Mouse (Mus musculus) heart, embryonic 15.5 days (tissue): ENCODE measurements around the gene Frmd6. TPM values are rescaled to one million over a fixed set of nuclear protein-coding genes. Genes with fewer than 3 reads are reported as not detected.

ENCODE experiments used
- ATAC-seq: fragments of 200-750 bp; cut with Nextera tagmentation; replicated peaks from 2 replicates; pipeline ENCODE4 v1.8.0; 2017; ENCODE audit warnings: low read depth, moderate TSS enrichment; ENCODE audit not compliant: insufficient number of reproducible peaks, insufficient read depth, low FRiP score
- H3K27ac ChIP-seq: fragments of 300-500 bp; sonication (generic); 2 replicates; pipeline ENCODE4 v1.5.1; 2015; ENCODE audit warnings: mild to moderate bottlenecking, inconsistent platforms
- H3K27me3 ChIP-seq: fragments of 300-500 bp; sonication (generic); 2 replicates; pipeline ENCODE4 v1.6.1; 2015; ENCODE audit warnings: inconsistent platforms
- H3K36me3 ChIP-seq: fragments of 300-500 bp; sonication (generic); 2 replicates; pipeline ENCODE4 v1.6.1; 2015; ENCODE audit warnings: mild to moderate bottlenecking, inconsistent platforms
- H3K4me1 ChIP-seq: fragments of 300-500 bp; sonication (generic); replicated peaks from 2 replicates; pipeline ENCODE4 v1.6.1; 2015; ENCODE audit warnings: inconsistent platforms
- H3K4me2 ChIP-seq: fragments of 300-500 bp; sonication (generic); 2 replicates; pipeline ENCODE4 v1.6.1; 2015; ENCODE audit warnings: inconsistent platforms, mild to moderate bottlenecking, moderate library complexity
- H3K4me3 ChIP-seq: fragments of 300-500 bp; sonication (generic); 2 replicates; pipeline ENCODE4 v1.5.1; 2015; ENCODE audit warnings: mild to moderate bottlenecking, inconsistent platforms
- H3K9ac ChIP-seq: fragments of 300-500 bp; sonication (generic); 2 replicates; pipeline ENCODE4 v1.6.1; 2015; ENCODE audit warnings: mild to moderate bottlenecking, inconsistent platforms
- H3K9me3 ChIP-seq: fragments of 300-500 bp; sonication (generic); replicated peaks from 2 replicates; pipeline ENCODE4 v1.6.1; 2016; ENCODE audit warnings: inconsistent platforms
- WGBS: fragments of 180-500 bp; shearing (Covaris S2); methylation state at CpG from one replicate; pipeline ENCODE4 v1.1.7; 2015; ENCODE audit warnings: mixed read lengths; 5-methylcytosine and 5-hydroxymethylcytosine counted together
- polyA plus RNA-seq: library from polyadenylated mRNA; unstranded; fragments of >200 nt; fragmentation: Nextera tagmentation; extraction: Ambion mirVana; gene quantifications from 2 replicates; pipeline ENCODE4 v1.2.1, GENCODE M21; 2015

The Frmd6 gene
- 23.0 and 26.0 TPM in 2 replicates for polyA plus RNA-seq

DNA sequence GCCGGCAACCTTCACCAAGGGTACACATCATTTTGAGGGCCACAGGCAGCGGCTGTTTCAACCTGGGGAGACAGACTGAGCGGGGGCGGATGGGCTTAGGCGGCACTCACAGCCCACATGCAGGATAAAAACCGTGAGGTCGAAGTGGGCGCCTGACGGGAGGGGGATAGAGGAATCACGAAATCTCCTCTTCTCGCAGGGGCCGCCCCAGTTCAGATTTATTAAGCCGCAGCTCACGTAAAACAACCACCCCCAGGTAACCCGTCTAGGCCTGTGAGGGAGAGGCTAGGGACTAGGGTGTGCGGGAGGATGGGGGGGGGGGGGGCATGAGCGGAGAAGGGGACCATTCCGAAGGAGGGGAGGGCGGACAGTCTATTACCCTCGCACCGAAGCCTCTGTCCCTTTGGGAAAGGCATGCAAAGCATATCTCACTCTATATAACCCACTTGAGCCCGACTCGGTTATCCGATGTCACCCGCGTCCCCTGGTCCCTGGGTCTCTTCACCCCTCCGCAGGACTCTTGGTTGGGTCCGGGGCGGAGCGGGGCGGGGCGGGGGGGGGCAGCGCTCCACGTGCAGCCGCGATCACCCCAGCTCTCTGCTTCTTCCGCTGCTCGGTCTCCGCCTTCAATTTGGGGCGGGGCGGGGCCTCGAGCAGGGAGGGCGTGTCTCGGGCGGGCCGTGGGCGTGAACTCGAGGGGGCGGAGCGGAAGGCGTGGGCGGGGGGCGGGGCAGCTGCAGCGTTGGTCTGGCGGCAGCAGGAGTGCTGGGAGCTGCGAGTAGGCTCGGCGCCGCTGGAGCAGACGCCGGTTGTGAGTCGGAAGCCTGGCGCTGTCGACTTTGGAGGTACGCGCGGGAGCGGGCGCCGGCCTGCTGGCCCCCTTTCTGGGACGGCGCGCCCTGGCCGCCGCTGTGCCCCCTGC, at the start of gene Frmd6:
Gene Frmd6 (plus strand): TSS at position 786 of the 922 bp plus-strand sequence.
- peak within 1 kb of the TSS; percentile 97 for H3K27ac ChIP-seq
- no peaks in the 10 kb centered on the region for H3K9me3 ChIP-seq
- peak within 1 kb of the TSS; percentile 76 for H3K4me3 ChIP-seq
- peak; percentile 90 for ATAC-seq
- H3K27me3 ChIP-seq: no peaks in the 10 kb centered on the region
- H3K4me2 ChIP-seq: peak within 1 kb of the TSS; percentile 83
- H3K9ac ChIP-seq: peak within 1 kb of the TSS; percentile 87
- under 1% methylated on average over 72 of the region's 75 CpGs for WGBS
- no peaks in the 10 kb centered on the region for H3K36me3 ChIP-seq
- H3K4me1 ChIP-seq: peaks cover 33% of the 10 kb centered on the region

DNA sequence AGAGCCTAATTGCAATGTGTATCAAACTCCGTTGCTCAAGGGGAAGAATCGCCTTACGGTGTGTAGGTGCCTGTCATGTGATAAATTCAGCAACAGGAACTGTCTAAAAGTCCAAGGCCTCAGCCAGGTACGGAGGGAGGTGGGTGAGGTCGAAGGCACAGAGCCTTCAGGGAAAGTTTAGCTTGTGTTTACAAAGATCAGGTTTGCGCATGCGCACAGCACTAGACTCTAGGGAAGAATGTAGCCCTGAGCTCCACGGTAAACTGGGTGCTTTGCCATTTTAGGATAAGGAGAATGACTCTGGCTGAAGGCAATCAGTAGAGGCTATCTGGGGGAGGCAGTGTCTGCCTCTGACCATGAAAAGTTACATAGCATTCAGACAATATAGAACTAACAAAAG, 49.7 kb upstream of the Frmd6 start:
- WGBS: 83% methylated on average over 8 of the region's 8 CpGs
- Histone ChIP-seq H3K9me3 (no peaks in the 10 kb centered on the region), H3K4me2 (no peak overlapping the region), H3K36me3 (no peaks in the 10 kb centered on the region), H3K27me3 (no peaks in the 10 kb centered on the region), H3K27ac (no peak overlapping the region), H3K9ac (no peak overlapping the region), H3K4me1 (peaks cover 29% of the 10 kb centered on the region), H3K4me3 (no peak overlapping the region)
- ATAC-seq: no peak

- H3K27me3 ChIP-seq: no peaks in the 10 kb centered on the region
- H3K4me1 ChIP-seq: peaks cover 29% of the 10 kb centered on the region
- 54% methylated on average over 12 of the region's 12 CpGs for WGBS
- H3K9ac ChIP-seq: no peak overlapping the region
- no peaks in the 10 kb centered on the region for H3K36me3 ChIP-seq
- no peaks in the 10 kb centered on the region for H3K9me3 ChIP-seq
- no peak overlapping the region for H3K4me3 ChIP-seq
- H3K4me2 ChIP-seq: no peak overlapping the region
- no peak for ATAC-seq
- H3K27ac ChIP-seq: 0 out of 2 replicates have a peak overlapping the region, but pooled peaks have one; percentile 19
Measured at GRCm38 (mm10) chr12:70776683-70777082, 48.6 kb upstream of the Frmd6 start.

- no peak for ATAC-seq
- Histone ChIP-seq H3K9me3 (no peaks in the 10 kb centered on the region), H3K27me3 (no peaks in the 10 kb centered on the region), H3K4me3 (no peak overlapping the region), H3K4me1 (peaks cover 29% of the 10 kb centered on the region), H3K36me3 (no peaks in the 10 kb centered on the region), H3K9ac (no peak overlapping the region), H3K4me2 (no peak overlapping the region), H3K27ac (no peak overlapping the region)
- 58% methylated on average over 5 of the region's 5 CpGs for WGBS
Measured at GRCm38 (mm10) chr12:70777466-70777865, 47.8 kb upstream of the Frmd6 start.

- Histone ChIP-seq H3K27ac (no peak overlapping the region), H3K4me1 (peaks cover 29% of the 10 kb centered on the region), H3K4me3 (no peak overlapping the region), H3K27me3 (no peaks in the 10 kb centered on the region), H3K4me2 (no peak overlapping the region), H3K9ac (no peak overlapping the region), H3K36me3 (no peaks in the 10 kb centered on the region), H3K9me3 (no peaks in the 10 kb centered on the region)
- no peak for ATAC-seq
Measured at GRCm38 (mm10) chr12:70777866-70778265, 47.4 kb upstream of the Frmd6 start.

GRCm38 (mm10) chr12:70778271-70778670, 47.0 kb upstream of the Frmd6 start:
- ATAC-seq: no peak
- 68% methylated on average over 2 of the region's 2 CpGs for WGBS
- Histone ChIP-seq H3K9ac (no peak overlapping the region), H3K4me3 (no peak overlapping the region), H3K9me3 (no peaks in the 10 kb centered on the region), H3K4me2 (no peak overlapping the region), H3K4me1 (peaks cover 29% of the 10 kb centered on the region), H3K36me3 (no peaks in the 10 kb centered on the region), H3K27ac (no peak overlapping the region), H3K27me3 (no peaks in the 10 kb centered on the region)

DNA sequence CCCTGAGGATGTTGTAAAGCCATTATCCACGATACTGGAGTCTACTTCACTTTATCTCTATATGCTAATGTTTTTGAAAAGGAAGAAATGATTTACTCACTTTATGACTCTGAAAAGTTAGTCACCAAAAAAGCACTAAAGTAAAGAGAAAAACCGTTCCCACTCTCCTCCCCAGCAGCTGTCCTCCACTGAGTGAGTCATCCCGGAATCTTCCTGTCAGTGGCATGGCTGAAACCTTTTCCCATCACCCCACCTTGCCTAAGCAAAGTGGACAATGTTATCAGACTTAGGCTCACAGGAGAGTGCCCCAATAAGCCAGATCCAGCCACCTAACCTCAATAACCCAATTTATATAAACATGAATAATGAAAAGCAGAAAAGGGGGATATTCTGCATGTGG, 46.6 kb upstream of the Frmd6 start:
- Histone ChIP-seq H3K4me3 (no peak overlapping the region), H3K9me3 (no peaks in the 10 kb centered on the region), H3K27me3 (no peaks in the 10 kb centered on the region), H3K4me2 (no peak overlapping the region), H3K36me3 (no peaks in the 10 kb centered on the region), H3K27ac (no peak overlapping the region), H3K9ac (no peak overlapping the region), H3K4me1 (peaks cover 32% of the 10 kb centered on the region)
- ATAC-seq: no peak
- WGBS: 43% methylated on average over 3 of the region's 3 CpGs

DNA sequence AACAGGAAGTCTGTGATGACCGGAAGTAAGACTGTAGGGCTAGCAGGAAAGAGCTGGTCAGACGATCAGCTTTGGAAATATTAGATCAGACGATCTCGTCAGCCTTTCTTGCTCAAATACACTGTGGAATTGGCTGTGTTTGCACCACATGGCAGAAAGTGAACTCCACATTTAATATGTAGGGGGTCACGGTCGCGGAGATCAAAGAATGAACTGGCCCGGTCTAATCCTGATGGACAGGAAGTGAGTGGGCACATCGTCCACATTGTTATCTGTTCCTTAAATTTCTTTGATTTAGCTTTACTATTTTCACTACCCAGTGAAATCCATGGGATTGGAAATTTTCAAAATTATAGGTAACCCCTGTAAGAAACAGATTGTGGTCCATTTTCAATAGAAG, 42.3 kb upstream of the Frmd6 start:
- 63% methylated on average over 9 of the region's 9 CpGs for WGBS

GRCm38 (mm10) chr12:70783475-70784239, 41.7 kb upstream of the Frmd6 start:
- Histone ChIP-seq H3K27me3 (no peaks in the 10 kb centered on the region), H3K4me2 (peak overlapping the region; percentile 18; the same call in 1 of the 2 replicates), H3K4me3 (no peak overlapping the region), H3K9me3 (no peaks in the 10 kb centered on the region), H3K36me3 (no peaks in the 10 kb centered on the region), H3K4me1 (peaks cover 10% of the 10 kb centered on the region), H3K27ac (no peak overlapping the region), H3K9ac (no peak overlapping the region)
- ATAC-seq: no peak
- 26% methylated on average over 22 of the region's 22 CpGs for WGBS

More for the DNA sequence above, 42.3 kb upstream of the Frmd6 start:
- ATAC-seq: no peak
- peaks cover 13% of the 10 kb centered on the region for H3K4me1 ChIP-seq
- no peak overlapping the region for H3K9ac ChIP-seq
- no peaks in the 10 kb centered on the region for H3K36me3 ChIP-seq
- H3K4me2 ChIP-seq: no peak overlapping the region
- no peak overlapping the region for H3K27ac ChIP-seq
- H3K4me3 ChIP-seq: no peak overlapping the region
- no peaks in the 10 kb centered on the region for H3K9me3 ChIP-seq
- H3K27me3 ChIP-seq: no peaks in the 10 kb centered on the region

GRCm38 (mm10) chr12:70784240-70784705, 41.0 kb upstream of the Frmd6 start:
- Histone ChIP-seq H3K4me2 (no peak overlapping the region), H3K9ac (no peak overlapping the region), H3K27me3 (no peaks in the 10 kb centered on the region), H3K27ac (no peak overlapping the region), H3K4me1 (peaks cover 10% of the 10 kb centered on the region), H3K36me3 (no peaks in the 10 kb centered on the region), H3K4me3 (no peak overlapping the region), H3K9me3 (no peaks in the 10 kb centered on the region)
- 46% methylated on average over 6 of the region's 6 CpGs for WGBS
- ATAC-seq: no peak

DNA sequence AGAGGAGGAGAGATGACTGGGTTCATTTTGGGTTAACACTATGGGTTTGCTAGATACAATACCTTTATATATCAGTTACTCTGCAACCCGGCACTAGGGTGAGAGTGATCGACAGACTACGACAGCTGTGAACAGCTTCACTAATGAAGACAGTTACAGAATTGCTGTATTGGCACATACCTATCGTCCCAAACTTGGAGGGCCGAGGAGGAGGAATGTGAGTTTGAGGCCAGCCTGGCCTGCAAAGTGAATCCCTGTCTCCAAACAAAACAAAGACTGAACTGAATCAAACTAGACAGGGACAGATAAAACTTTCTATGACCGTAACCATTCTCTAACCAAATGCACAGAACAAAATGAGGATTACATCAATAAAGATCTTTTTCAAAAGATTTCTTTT, 36.0 kb upstream of the Frmd6 start:
- H3K36me3 ChIP-seq: no peaks in the 10 kb centered on the region
- peaks cover under 1% of the 10 kb centered on the region for H3K4me1 ChIP-seq
- H3K9me3 ChIP-seq: no peaks in the 10 kb centered on the region
- WGBS: 71% methylated on average over 6 of the region's 6 CpGs
- no peak for ATAC-seq
- no peak overlapping the region for H3K4me2 ChIP-seq
- H3K4me3 ChIP-seq: no peak overlapping the region
- H3K9ac ChIP-seq: no peak overlapping the region
- no peaks in the 10 kb centered on the region for H3K27me3 ChIP-seq
- H3K27ac ChIP-seq: no peak overlapping the region
